Mouse (Mus musculus) bone marrow, adult 2 months (tissue): ENCODE measurements around the gene Rhbdd2.

Experiments
- CTCF ChIP-seq: fragments of 200-500 bp; IDR thresholded peaks from 2 replicates; pipeline ENCODE4 v1.5.1; 2011; ENCODE audit warnings: low read length, control low read depth; ENCODE audit not compliant: control insufficient read depth, insufficient read depth
- POLR2A ChIP-seq: fragments of 200-500 bp; IDR thresholded peaks from 2 replicates; pipeline ENCODE4 v1.6.1; 2011; ENCODE audit warnings: low read depth, mild to moderate bottlenecking, control low read depth, low read length, borderline replicate concordance; ENCODE audit not compliant: control insufficient read depth

DNA sequence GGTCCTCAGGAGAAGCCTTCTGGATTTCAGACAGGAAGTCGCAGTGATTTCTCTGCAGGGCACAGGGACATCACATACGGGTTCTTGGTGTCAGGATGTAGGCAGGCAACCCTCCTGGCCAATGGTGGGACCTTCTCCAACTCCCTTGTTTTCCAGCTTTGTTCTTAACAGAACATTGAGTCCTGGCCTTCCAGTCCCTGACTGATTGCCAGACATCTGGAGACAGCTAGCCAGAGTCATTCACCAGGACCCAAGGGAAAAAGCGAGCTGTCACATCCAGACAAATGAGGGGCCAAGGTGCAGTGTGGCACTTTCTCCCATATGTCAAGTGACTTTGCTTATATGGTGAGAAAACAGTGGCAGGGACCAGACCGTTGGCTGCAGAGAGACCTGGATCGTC lies 23.6 kb downstream of the Rhbdd2 start:
- TF ChIP-seq CTCF (no peak), POLR2A (no peak)
